Mouse (Mus musculus) myocyte (in vitro differentiated cells): ENCODE measurements around the gene 4930503B20Rik.

ENCODE experiments used
- CEBPB ChIP-seq: IDR thresholded peaks from 2 replicates; pipeline ENCODE4 v1.6.1; 2011; ENCODE audit warnings: mild to moderate bottlenecking, moderate library complexity; ENCODE audit not compliant: poor library complexity, insufficient read depth, severe bottlenecking
- POLR2A ChIP-seq: IDR thresholded peaks from one replicate; pipeline ENCODE4 v1.6.1; 2011; ENCODE audit warnings: low read depth, mild to moderate bottlenecking, control low read depth, moderate library complexity; ENCODE audit not compliant: insufficient read length
- POLR2AphosphoS2 ChIP-seq: IDR thresholded peaks from one replicate; pipeline ENCODE4 v1.6.1; 2011; ENCODE audit warnings: low read depth, control low read depth; ENCODE audit not compliant: insufficient read length
- USF1 ChIP-seq: IDR thresholded peaks from one replicate; pipeline ENCODE4 v1.6.1; 2011; ENCODE audit warnings: low read depth, mild to moderate bottlenecking, control low read depth, moderate library complexity

DNA sequence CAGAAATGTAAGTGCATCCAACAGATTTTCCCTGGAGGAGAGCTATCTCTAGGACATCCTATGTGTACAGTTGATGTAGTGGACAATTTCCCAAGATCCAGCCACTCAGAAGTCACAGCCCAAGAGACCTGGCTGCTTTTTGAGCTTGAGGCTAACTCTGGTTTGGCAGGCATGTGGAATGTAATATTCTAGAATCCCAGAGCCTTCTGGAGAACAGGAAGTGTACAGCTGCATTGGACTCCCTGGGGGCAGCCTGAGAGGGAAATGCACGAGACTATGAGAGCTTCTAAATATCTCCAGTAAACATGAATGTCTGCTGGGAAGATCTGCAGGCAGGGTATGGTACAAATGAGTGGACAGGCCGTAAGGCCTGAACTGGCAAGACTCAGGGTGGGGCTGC lies 20.0 kb upstream of the 4930503B20Rik start:
- TF ChIP-seq USF1 = no peak
- TF ChIP-seq CEBPB = no peak
- no peak for TF ChIP-seq POLR2A
- no peak for TF ChIP-seq POLR2AphosphoS2
